Mouse (Mus musculus) heart, embryonic 16.5 days (tissue): ENCODE measurements around the gene Scd3. TPM values are rescaled to one million over a fixed set of nuclear protein-coding genes. Genes with fewer than 3 reads are reported as not detected.
"Not testable (repeated sequence)": the region's sequence is repeated elsewhere in the genome, so short reads cannot be mapped to it uniquely, and the experiment has no call there.

Source experiments
- ATAC-seq: fragments of 200-750 bp; cut with Nextera tagmentation; replicated peaks from 2 replicates; pipeline ENCODE4 v1.8.0; 2017; ENCODE audit warnings: moderate number of reproducible peaks; ENCODE audit not compliant: insufficient read depth, low FRiP score; ENCODE audit errors: extremely low read depth
- H3K27ac ChIP-seq: fragments of 300-500 bp; sonication (generic); 2 replicates; pipeline ENCODE4 v1.5.1; 2014; ENCODE audit warnings: mild to moderate bottlenecking, low read length, control low read depth, moderate library complexity
- H3K27me3 ChIP-seq: fragments of 300-500 bp; sonication (generic); 2 replicates; pipeline ENCODE4 v1.6.1; 2014; ENCODE audit warnings: low read length, mixed read lengths; ENCODE audit not compliant: control insufficient read depth, insufficient read depth
- H3K36me3 ChIP-seq: fragments of 300-500 bp; sonication (generic); 2 replicates; pipeline ENCODE4 v1.6.1; 2014; ENCODE audit not compliant: control insufficient read depth, insufficient read depth
- H3K4me1 ChIP-seq: fragments of 300-500 bp; sonication (generic); 2 replicates; pipeline ENCODE4 v1.6.1; 2014; ENCODE audit warnings: low read length, mixed read lengths; ENCODE audit not compliant: control insufficient read depth, insufficient read depth
- H3K4me2 ChIP-seq: fragments of 300-500 bp; sonication (generic); 2 replicates; pipeline ENCODE4 v1.6.1; 2014; ENCODE audit warnings: low read depth, mild to moderate bottlenecking, control low read depth, low read length
- H3K4me3 ChIP-seq: fragments of 300-500 bp; sonication (generic); 2 replicates; pipeline ENCODE4 v1.5.1; 2014; ENCODE audit warnings: mild to moderate bottlenecking, control low read depth, low read length
- H3K9ac ChIP-seq: fragments of 300-500 bp; sonication (generic); 2 replicates; pipeline ENCODE4 v1.6.1; 2014; ENCODE audit warnings: low read length, control low read depth
- H3K9me3 ChIP-seq: fragments of 300-500 bp; sonication (generic); replicated peaks from 2 replicates; pipeline ENCODE4 v1.6.1; 2016; ENCODE audit warnings: low read length; ENCODE audit not compliant: control insufficient read depth
- WGBS: fragments of 180-500 bp; shearing (Covaris S2); extraction: QIAGEN DNeasy Blood & Tissue Kit; methylation state at CpG from one replicate; pipeline ENCODE4 v1.1.7; 2014; 5-methylcytosine and 5-hydroxymethylcytosine counted together
- polyA plus RNA-seq: library from polyadenylated mRNA; unstranded; fragments of >200 nt; fragmentation: Nextera tagmentation; extraction: Ambion mirVana; gene quantifications from 2 replicates; pipeline ENCODE4 v1.2.1, GENCODE M21; 2015

Scd3 gene
- polyA plus RNA-seq, 1 experiment from 2014 or later = 0.16 TPM

GRCm38 (mm10) chr19:44247281-44248080, 44.4 kb downstream of the Scd3 start:
- peak overlapping the region; percentile 89 for H3K4me2 ChIP-seq
- peak overlapping the region; percentile 93 for H3K27ac ChIP-seq
- peak overlapping the region; percentile 75 for H3K9ac ChIP-seq
- peak overlapping the region; percentile 59 for H3K4me3 ChIP-seq
- WGBS = 5% methylated on average over 25 of the region's 25 CpGs
- no peaks in the 10 kb centered on the region for H3K27me3 ChIP-seq
- no peaks in the 10 kb centered on the region for H3K9me3 ChIP-seq
- peaks cover 22% of the 10 kb centered on the region for H3K4me1 ChIP-seq
- no peak; the same call in 1 of the 2 replicates for ATAC-seq
- no peaks in the 10 kb centered on the region for H3K36me3 ChIP-seq

- Histone ChIP-seq H3K4me1 (peaks cover 22% of the 10 kb centered on the region), H3K4me3 (peak overlapping the region; percentile 59), H3K27ac (peak overlapping the region; percentile 93), H3K9ac (peak overlapping the region; percentile 75), H3K36me3 (no peaks in the 10 kb centered on the region), H3K9me3 (no peaks in the 10 kb centered on the region), H3K4me2 (peak overlapping the region; percentile 89), H3K27me3 (no peaks in the 10 kb centered on the region)
- 3% methylated on average over 36 of the region's 36 CpGs for WGBS
- peak; percentile 99 for ATAC-seq
Measured at GRCm38 (mm10) chr19:44248081-44248853, 45.2 kb downstream of the Scd3 start.

GRCm38 (mm10) chr19:44248854-44249351, 45.8 kb downstream of the Scd3 start:
- ATAC-seq = no peak
- Histone ChIP-seq H3K4me1 (peaks cover 22% of the 10 kb centered on the region), H3K27ac (peak overlapping the region; percentile 80), H3K36me3 (no peaks in the 10 kb centered on the region), H3K9me3 (no peaks in the 10 kb centered on the region), H3K27me3 (no peaks in the 10 kb centered on the region), H3K9ac (0 out of 2 replicates have a peak overlapping the region, but pooled peaks have one; percentile 14), H3K4me2 (peak overlapping the region; percentile 89), H3K4me3 (peak overlapping the region; percentile 34; the same call in 1 of the 2 replicates)
- WGBS = 76% methylated on average over 11 of the region's 11 CpGs

- not testable (repeated sequence) for H3K9me3 ChIP-seq, H3K36me3 ChIP-seq, H3K4me3 ChIP-seq, H3K27me3 ChIP-seq, H3K4me2 ChIP-seq, H3K27ac ChIP-seq, H3K9ac ChIP-seq, ATAC-seq
- H3K4me1 ChIP-seq = peaks cover 28% of the 10 kb centered on the region
- 91% methylated on average over 6 of the region's 6 CpGs for WGBS
Measured at GRCm38 (mm10) chr19:44251138-44251537, 48.1 kb downstream of the Scd3 start.

GRCm38 (mm10) chr19:44251936-44252558, 49.0 kb downstream of the Scd3 start:
- no peaks in the 10 kb centered on the region for H3K36me3 ChIP-seq
- 58% methylated on average over 12 of the region's 12 CpGs for WGBS
- H3K4me1 ChIP-seq = peaks cover 20% of the 10 kb centered on the region
- H3K4me3 ChIP-seq = no peak overlapping the region
- no peaks in the 10 kb centered on the region for H3K27me3 ChIP-seq
- ATAC-seq = no peak
- no peak overlapping the region for H3K4me2 ChIP-seq
- no peaks in the 10 kb centered on the region for H3K9me3 ChIP-seq
- H3K27ac ChIP-seq = no peak overlapping the region
- H3K9ac ChIP-seq = no peak overlapping the region

DNA sequence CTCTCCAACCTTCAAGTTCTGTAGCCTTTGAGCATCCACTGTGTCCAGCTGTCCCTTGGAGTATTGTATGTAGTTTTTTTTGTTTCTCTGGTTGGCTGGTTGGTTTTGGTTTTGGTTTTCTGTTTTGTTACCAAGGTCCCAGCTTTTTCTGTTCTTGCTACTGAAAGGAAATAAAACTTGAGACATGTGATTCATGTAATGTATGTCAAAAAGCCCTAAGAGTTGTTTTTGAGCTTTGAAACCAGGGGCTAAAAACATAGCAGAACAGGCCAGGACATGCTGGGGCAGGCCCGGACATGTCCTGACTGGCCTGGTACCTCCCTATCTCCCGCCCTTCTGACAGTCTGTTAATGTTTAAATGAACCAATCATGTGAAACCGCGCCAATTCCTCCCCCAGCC, 51.0 kb downstream of the Scd3 start:
- not testable (repeated sequence) for H3K4me2 ChIP-seq, H3K4me1 ChIP-seq, H3K9me3 ChIP-seq, H3K4me3 ChIP-seq, H3K27ac ChIP-seq, H3K36me3 ChIP-seq, ATAC-seq, H3K27me3 ChIP-seq, H3K9ac ChIP-seq
- 98% methylated on average over 2 of the region's 4 CpGs for WGBS

- Histone ChIP-seq H3K27me3 (no peaks in the 10 kb centered on the region), H3K4me2 (no peak overlapping the region), H3K27ac (no peak overlapping the region), H3K36me3 (no peaks in the 10 kb centered on the region), H3K9ac (no peak overlapping the region), H3K4me3 (no peak overlapping the region), H3K9me3 (no peaks in the 10 kb centered on the region), H3K4me1 (peaks cover 9% of the 10 kb centered on the region; the same call in 1 of the 2 replicates)
- 88% methylated on average over 13 of the region's 13 CpGs for WGBS
- ATAC-seq = no peak
Measured at GRCm38 (mm10) chr19:44257377-44257966, 54.4 kb downstream of the Scd3 start.

GRCm38 (mm10) chr19:44259484-44259883, 56.4 kb downstream of the Scd3 start:
- H3K4me2 ChIP-seq = no peak overlapping the region
- 67% methylated on average over 4 of the region's 4 CpGs for WGBS

More at GRCm38 (mm10) chr19:44259484-44259883, 56.4 kb downstream of the Scd3 start:
- Histone ChIP-seq H3K27me3 (no peaks in the 10 kb centered on the region), H3K4me3 (no peak overlapping the region), H3K9me3 (no peaks in the 10 kb centered on the region), H3K27ac (no peak overlapping the region), H3K9ac (no peak overlapping the region), H3K36me3 (no peaks in the 10 kb centered on the region), H3K4me1 (peaks cover 9% of the 10 kb centered on the region; the same call in 1 of the 2 replicates)
- ATAC-seq = no peak
